Mouse (Mus musculus) kidney, postnatal 0 days (tissue): ENCODE measurements around the gene Prkce. TPM values are rescaled to one million over a fixed set of nuclear protein-coding genes. Genes with fewer than 3 reads are reported as not detected.

Experiments used
- ATAC-seq: fragments of 200-750 bp; cut with Nextera tagmentation; replicated peaks from 2 replicates; pipeline ENCODE4 v1.8.0; 2017; ENCODE audit warnings: low read depth, moderate number of reproducible peaks, moderate TSS enrichment, moderate library complexity; ENCODE audit not compliant: low FRiP score
- DNase-seq: peaks from one replicate; pipeline ENCODE4 v3.0.0-alpha.2; 2016; ENCODE audit warnings: low spot score
- H3K27ac ChIP-seq: fragments of 300-500 bp; sonication (generic); 2 replicates; pipeline ENCODE4 v1.5.1; 2014; ENCODE audit warnings: mild to moderate bottlenecking
- H3K27me3 ChIP-seq: fragments of 300-500 bp; sonication (generic); 2 replicates; pipeline ENCODE4 v1.6.1; 2014; ENCODE audit warnings: low read length, mixed read lengths; ENCODE audit not compliant: insufficient read depth
- H3K36me3 ChIP-seq: fragments of 300-500 bp; sonication (generic); 2 replicates; pipeline ENCODE4 v1.6.1; 2014; ENCODE audit warnings: low read length, mixed read lengths; ENCODE audit not compliant: insufficient read depth
- H3K4me1 ChIP-seq: fragments of 300-500 bp; sonication (generic); replicated peaks from 2 replicates; pipeline ENCODE4 v1.6.1; 2014; ENCODE audit warnings: antibody characterized with exemption, low read length, mixed read lengths; ENCODE audit not compliant: insufficient read depth
- H3K4me2 ChIP-seq: fragments of 300-500 bp; sonication (generic); 2 replicates; pipeline ENCODE4 v1.6.1; 2014; ENCODE audit warnings: mild to moderate bottlenecking, low read length, moderate library complexity, mixed read lengths
- H3K4me3 ChIP-seq: fragments of 300-500 bp; sonication (generic); replicated peaks from 2 replicates; pipeline ENCODE4 v1.5.1; 2014; ENCODE audit warnings: low read depth, low read length
- H3K9ac ChIP-seq: fragments of 300-500 bp; sonication (generic); 2 replicates; pipeline ENCODE4 v1.6.1; 2014; ENCODE audit warnings: low read depth, low read length
- H3K9me3 ChIP-seq: fragments of 300-500 bp; sonication (generic); replicated peaks from 2 replicates; pipeline ENCODE4 v1.6.1; 2016; ENCODE audit warnings: low read length, inconsistent platforms, mixed read lengths
- CTCF ChIP-seq: IDR thresholded peaks from 2 replicates; pipeline ENCODE4 v1.5.1; 2016; ENCODE audit warnings: antibody characterized with exemption, low read depth, mild to moderate bottlenecking, moderate library complexity
- WGBS: fragments of 180-500 bp; shearing (Covaris S2); extraction: QIAGEN DNeasy Blood & Tissue Kit; methylation state at CpG from one replicate; pipeline ENCODE4 v1.1.7; 2014; 5-methylcytosine and 5-hydroxymethylcytosine counted together
- polyA plus RNA-seq: library from polyadenylated mRNA; unstranded; fragments of >200 nt; fragmentation: Nextera tagmentation; extraction: Ambion mirVana; gene quantifications from 2 replicates; pipeline ENCODE4 v1.2.1, GENCODE M21; 2015

Prkce gene
- polyA plus RNA-seq, 1 experiment from 2014 or later, result 6.0 TPM

- H3K36me3 ChIP-seq, result no peaks in the 10 kb centered on the region
- 67% methylated on average over 1 of the region's 1 CpGs for WGBS
- no peak overlapping the region for H3K9ac ChIP-seq
- no peak overlapping the region for H3K4me3 ChIP-seq
- no peaks in the 10 kb centered on the region for H3K9me3 ChIP-seq
- TF ChIP-seq CTCF, result no peak
- no peak overlapping the region for H3K4me2 ChIP-seq
- no peaks in the 10 kb centered on the region for H3K27me3 ChIP-seq
- H3K4me1 ChIP-seq, result no peaks in the 10 kb centered on the region
- DNase-seq, result no peak
- no peak for ATAC-seq
- H3K27ac ChIP-seq, result no peak overlapping the region
Measured at GRCm38 (mm10) chr17:86662301-86662700, 494.7 kb downstream of the Prkce start.

- Histone ChIP-seq H3K27ac (peak overlapping the region; percentile 57; the same call in 1 of the 2 replicates), H3K4me1 (no peaks in the 10 kb centered on the region), H3K4me2 (no peak overlapping the region), H3K27me3 (no peaks in the 10 kb centered on the region), H3K9ac (no peak overlapping the region), H3K9me3 (no peaks in the 10 kb centered on the region), H3K4me3 (no peak overlapping the region), H3K36me3 (no peaks in the 10 kb centered on the region)
- peak; percentile 46 for DNase-seq
- 79% methylated on average over 4 of the region's 4 CpGs for WGBS
- ATAC-seq, result no peak
- no peak for TF ChIP-seq CTCF
Measured at GRCm38 (mm10) chr17:86663471-86663870, 495.9 kb downstream of the Prkce start.

DNA sequence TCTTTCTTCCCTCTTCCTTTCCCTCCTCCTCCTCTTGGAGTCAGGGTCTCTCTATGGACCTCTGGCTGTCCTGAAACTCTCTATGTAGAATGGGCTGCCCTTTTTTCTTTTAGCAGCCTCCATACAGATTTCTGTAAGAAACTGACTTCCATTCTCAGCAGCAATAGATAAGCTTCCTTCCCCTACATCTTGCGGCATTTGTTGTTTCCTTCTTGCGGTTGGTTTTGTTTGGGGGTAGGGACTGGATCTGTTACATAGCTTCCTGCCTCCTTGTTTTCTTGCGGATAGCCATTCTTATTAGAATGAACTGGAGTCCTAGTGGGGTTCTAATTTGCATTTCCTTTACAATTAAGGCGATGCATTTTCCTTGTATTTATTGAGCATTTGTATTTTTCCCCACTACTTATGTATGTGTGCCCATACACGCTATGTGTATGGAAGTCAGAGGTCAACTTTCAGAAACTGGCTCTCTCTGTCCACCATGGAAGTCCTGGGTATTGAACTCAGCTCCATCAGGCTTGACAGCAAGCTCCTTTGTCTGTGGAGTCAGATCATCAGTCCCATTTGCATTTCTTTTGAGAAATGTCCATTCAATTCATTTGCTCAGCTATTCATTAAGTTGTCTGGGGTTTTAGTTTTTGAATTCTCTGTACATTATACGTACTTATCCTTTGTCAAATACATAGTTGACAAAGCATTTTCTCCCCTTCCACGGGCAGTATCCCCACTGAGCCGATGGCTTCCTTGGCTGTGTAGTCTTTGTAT, 500.4 kb downstream of the Prkce start:
- no peak overlapping the region for H3K4me3 ChIP-seq
- no peak overlapping the region for H3K9ac ChIP-seq
- H3K4me1 ChIP-seq, result peaks cover 10% of the 10 kb centered on the region; the same call in 1 of the 2 replicates
- DNase-seq, result no peak
- TF ChIP-seq CTCF, result no peak
- no peak for ATAC-seq
- 85% methylated on average over 8 of the region's 8 CpGs for WGBS
- H3K9me3 ChIP-seq, result no peaks in the 10 kb centered on the region
- H3K27ac ChIP-seq, result no peak overlapping the region
- no peak overlapping the region for H3K4me2 ChIP-seq
- H3K36me3 ChIP-seq, result no peaks in the 10 kb centered on the region
- H3K27me3 ChIP-seq, result no peaks in the 10 kb centered on the region

DNA sequence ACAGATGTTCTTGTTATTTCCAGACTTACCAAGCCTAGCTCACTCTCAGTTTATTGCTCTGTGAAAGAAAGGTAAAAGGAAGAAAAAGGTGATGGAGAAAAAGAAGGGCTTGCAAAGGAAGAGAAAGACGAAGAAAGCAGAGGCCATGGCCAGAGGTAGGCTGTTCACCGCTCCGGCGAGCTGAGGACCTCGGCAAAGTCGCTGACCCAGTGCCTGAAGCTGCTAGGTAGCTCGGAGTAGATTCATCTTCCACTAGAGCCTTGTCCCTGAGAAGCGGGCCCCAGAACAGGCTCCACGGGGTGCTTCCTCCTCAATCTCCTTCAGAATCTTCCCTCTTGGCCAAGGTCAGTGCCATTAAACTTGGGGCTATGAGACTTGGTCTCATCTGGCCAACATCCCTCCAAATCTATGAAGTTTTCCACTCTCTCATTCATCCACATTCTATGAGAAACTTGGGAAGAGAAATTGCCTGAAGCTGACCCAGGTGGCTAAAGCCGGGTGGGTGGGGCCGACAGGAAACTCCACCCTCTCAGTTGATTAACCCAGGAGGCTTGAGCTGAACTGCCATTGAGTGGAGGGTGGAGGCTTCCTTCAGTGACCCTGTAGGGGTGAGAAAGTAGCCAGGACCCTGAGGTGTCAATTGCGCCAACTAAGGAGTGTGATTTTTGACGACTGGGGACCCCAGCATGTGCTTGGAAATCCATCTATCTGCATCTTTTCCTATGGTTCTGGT, 502.2 kb downstream of the Prkce start:
- WGBS, result 81% methylated on average over 13 of the region's 13 CpGs
- no peaks in the 10 kb centered on the region for H3K9me3 ChIP-seq
- no peaks in the 10 kb centered on the region for H3K36me3 ChIP-seq
- no peaks in the 10 kb centered on the region for H3K27me3 ChIP-seq
- ATAC-seq (no peak), DNase-seq (no peak)
- TF ChIP-seq CTCF, result no peak
- peak overlapping the region; percentile 58; the same call in 1 of the 2 replicates for H3K27ac ChIP-seq
- H3K9ac ChIP-seq, result no peak overlapping the region
- peaks cover 10% of the 10 kb centered on the region; the same call in 1 of the 2 replicates for H3K4me1 ChIP-seq
- no peak overlapping the region for H3K4me2 ChIP-seq
- no peak overlapping the region for H3K4me3 ChIP-seq

DNA sequence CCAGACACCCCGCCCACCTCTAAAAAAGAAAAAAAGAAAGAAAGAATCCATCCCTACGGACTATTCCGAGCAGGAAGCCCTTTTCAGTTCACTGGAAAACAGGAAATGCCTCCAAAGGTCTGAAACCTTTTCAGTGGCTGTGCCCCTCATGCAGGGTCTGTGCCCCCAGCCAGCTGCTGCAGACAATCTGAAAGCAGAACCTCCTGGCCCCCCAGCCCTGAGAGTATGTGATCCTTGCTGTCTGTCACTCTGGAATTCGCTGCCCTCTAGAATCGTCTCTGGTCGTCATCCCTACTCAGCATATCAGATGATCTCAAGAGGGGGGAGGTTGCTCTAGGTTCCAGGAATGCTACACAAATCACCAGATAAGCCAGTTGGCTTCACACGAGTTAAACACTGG, 503.1 kb downstream of the Prkce start:
- no peaks in the 10 kb centered on the region for H3K27me3 ChIP-seq
- no peak for ATAC-seq
- peaks cover 10% of the 10 kb centered on the region; the same call in 1 of the 2 replicates for H3K4me1 ChIP-seq
- H3K9me3 ChIP-seq, result no peaks in the 10 kb centered on the region
- TF ChIP-seq CTCF, result no peak
- no peaks in the 10 kb centered on the region for H3K36me3 ChIP-seq
- H3K4me3 ChIP-seq, result no peak overlapping the region
- H3K9ac ChIP-seq, result no peak overlapping the region
- 21% methylated on average over 7 of the region's 7 CpGs for WGBS
- H3K4me2 ChIP-seq, result no peak overlapping the region
- DNase-seq, result peak; percentile 64
- peak overlapping the region; percentile 58; the same call in 1 of the 2 replicates for H3K27ac ChIP-seq

GRCm38 (mm10) chr17:86674971-86675370, 507.4 kb downstream of the Prkce start:
- no peak for DNase-seq
- peaks cover 7% of the 10 kb centered on the region; the same call in 1 of the 2 replicates for H3K4me1 ChIP-seq
- no peak overlapping the region for H3K27ac ChIP-seq
- no peak overlapping the region for H3K4me3 ChIP-seq
- no peaks in the 10 kb centered on the region for H3K9me3 ChIP-seq
- no peaks in the 10 kb centered on the region for H3K36me3 ChIP-seq
- H3K4me2 ChIP-seq, result no peak overlapping the region
- H3K9ac ChIP-seq, result no peak overlapping the region
- WGBS, result 76% methylated on average over 2 of the region's 2 CpGs
- no peaks in the 10 kb centered on the region for H3K27me3 ChIP-seq
- no peak for TF ChIP-seq CTCF
- no peak for ATAC-seq
